Mouse (Mus musculus): ENCODE measurements at regions not wholly inside any gene's neighbourhood (a gene's known extent, or its start where the extent isn't known, plus 50 kb on each side); places are given as distances from the start of the nearest gene placed in this dataset.

GRCm38 (mm10) chr12:25180289-25180688 lies 83.3 kb upstream of the Id2 start:
- TF ChIP-seq CTCF (IDR thresholded peaks at IDR 0.05) (no peak), EP300 (IDR thresholded peaks at IDR 0.05) (no peak)

Measured in lung, postnatal 0 days (tissue).